Comparison of ENCODE assay signal across 8 mouse cellular contexts in the genomic region with DNA sequence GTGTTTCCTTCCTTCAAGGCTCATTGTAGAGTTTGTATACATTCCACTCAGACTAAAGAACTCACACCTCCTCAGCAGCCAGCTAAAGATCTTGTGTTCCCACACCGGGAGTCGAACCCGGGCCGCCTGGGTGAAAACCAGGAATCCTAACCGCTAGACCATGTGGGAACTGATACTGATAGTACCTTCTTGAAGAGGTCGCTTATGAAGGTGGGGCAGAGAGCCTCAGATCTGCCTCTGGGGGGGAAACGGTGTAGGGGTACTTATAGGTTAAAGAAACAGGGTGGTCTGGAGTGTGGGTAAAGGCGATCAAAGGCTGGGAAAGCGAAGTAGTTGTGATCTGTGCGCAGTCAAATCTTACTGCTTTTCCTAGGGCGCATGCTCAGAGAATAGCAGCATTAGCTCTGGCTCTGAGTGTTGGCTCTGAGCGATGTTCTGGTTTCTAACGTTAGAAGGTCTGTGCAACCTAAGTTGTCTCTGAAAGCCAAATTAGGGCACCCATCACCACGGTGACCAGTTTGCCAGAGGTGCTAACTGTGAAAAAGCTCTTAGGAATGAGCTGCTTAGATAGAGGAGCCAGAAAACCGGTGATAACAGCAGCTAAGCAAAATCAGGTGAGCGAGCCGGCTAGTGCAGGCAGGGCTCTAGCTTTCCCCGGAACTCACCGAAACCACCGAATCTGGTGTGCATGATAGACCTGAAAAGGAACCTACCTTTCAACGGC.
A peak's percentile ranks its signal among the peaks of the same experiment; 100 is the strongest.
DNase-seq lines count a peak whose midpoint lies in the region; ATAC-seq lines count a peak whose summit lies in the region.

No protein-coding gene starts in this region.

- H3K27ac ChIP-seq in heart, embryonic 12.5 days (ENCODE audit: poor library complexity, severe bottlenecking): no peak overlapping the region
- H3K27ac ChIP-seq in liver, embryonic 12.5 days: no peak overlapping the region

- intact Hi-C loops in heart, postnatal 36 days (cut with DNase I): no loop called here

- H3K27me3 ChIP-seq in heart, embryonic 12.5 days (replicated peaks): no peaks in the 10 kb centered on the region
- H3K27me3 ChIP-seq in liver, embryonic 12.5 days (replicated peaks): peaks cover 10% of the 10 kb centered on the region; the same call in 1 of the 2 replicates

- DNase-seq in heart, postnatal 36 days: no peak
- peak; percentile 63 to 71 for DNase-seq in cerebellum, postnatal 25 days
- DNase-seq in kidney, postnatal 14 days: peak; percentile 16
- peak; percentile 79 for DNase-seq in retina, embryonic 14.5 days (ENCODE audit: low spot score)
- DNase-seq in gastrocnemius, postnatal 4 days (ENCODE audit: low spot score in 2 of 2): no peak

- H3K36me3 ChIP-seq in heart, embryonic 12.5 days: no peaks in the 10 kb centered on the region
- no peaks in the 10 kb centered on the region for H3K36me3 ChIP-seq in liver, embryonic 12.5 days

- no peaks in the 10 kb centered on the region for H3K4me1 ChIP-seq in heart, embryonic 12.5 days (replicated peaks)
- 0 out of 2 replicates have a peak, but pooled peaks cover 13% of the 10 kb centered on the region for H3K4me1 ChIP-seq in liver, embryonic 12.5 days

- H3K4me3 ChIP-seq in heart, embryonic 12.5 days: peak overlapping the region; percentile 41
- peak overlapping the region; percentile 44 for H3K4me3 ChIP-seq in liver, embryonic 12.5 days

- no peaks in the 10 kb centered on the region for H3K9me3 ChIP-seq in heart, embryonic 12.5 days (replicated peaks)
- no peaks in the 10 kb centered on the region for H3K9me3 ChIP-seq in liver, embryonic 12.5 days (replicated peaks)

- peak overlapping the region; percentile 78 for H3K4me2 ChIP-seq in heart, embryonic 12.5 days
- H3K4me2 ChIP-seq in liver, embryonic 12.5 days: peak overlapping the region; percentile 61

- peak overlapping the region; percentile 46; the same call in 1 of the 2 replicates for H3K9ac ChIP-seq in heart, embryonic 12.5 days
- no peak overlapping the region for H3K9ac ChIP-seq in liver, embryonic 12.5 days

- WGBS in heart, embryonic 12.5 days: 15% methylated on average over 21 of the region's 21 CpGs
- 11% methylated on average over 21 of the region's 21 CpGs for WGBS in liver, embryonic 12.5 days (ENCODE audit: insufficient replicate concordance)

- no peak for ATAC-seq in heart, embryonic 12.5 days (ENCODE audit: insufficient number of reproducible peaks, low FRiP score)
- ATAC-seq in granulocyte monocyte progenitor cell, adult 5-6 weeks (replicated peaks; ENCODE audit: poor library complexity, severe bottlenecking): peak; percentile 37
- ATAC-seq in liver, embryonic 12.5 days: peak; percentile 70

Comparison
In these comparisons a context has a peak if more than half of its experiments do, and no peak if none do; other contexts are left out.
1. DNase-seq: peak in cerebellum, postnatal 25 days (2 of 2), kidney, postnatal 14 days (single experiment) and retina, embryonic 14.5 days (single experiment); none in heart, postnatal 36 days (0 of 2) and gastrocnemius, postnatal 4 days (0 of 2).